Mouse (Mus musculus) bone marrow, adult 2 months (tissue): Measurements from ENCODE around the gene Gulp1. TPM values are rescaled to one million over a fixed set of nuclear protein-coding genes. Genes with fewer than 3 reads are reported as not detected.

Source experiments
- H3K27ac ChIP-seq: fragments of 200-500 bp; 2 replicates; pipeline ENCODE4 v1.5.1; 2012; ENCODE audit warnings: low read depth, mild to moderate bottlenecking, control low read depth, inconsistent platforms, low read length; ENCODE audit not compliant: control insufficient read depth, poor library complexity, insufficient read depth
- H3K4me1 ChIP-seq: fragments of 200-500 bp; 2 replicates; pipeline ENCODE4 v1.6.1; 2011; ENCODE audit warnings: low read length; ENCODE audit not compliant: control insufficient read depth, insufficient read depth
- H3K4me3 ChIP-seq: fragments of 200-500 bp; replicated peaks from 2 replicates; pipeline ENCODE3; 2011; ENCODE audit warnings: mild to moderate bottlenecking, low read depth, low read length, control low read depth; ENCODE audit not compliant: control insufficient read depth
- CTCF ChIP-seq: fragments of 200-500 bp; IDR thresholded peaks from 2 replicates; pipeline ENCODE4 v1.5.1; 2011; ENCODE audit warnings: low read length, control low read depth; ENCODE audit not compliant: control insufficient read depth, insufficient read depth
- POLR2A ChIP-seq: fragments of 200-500 bp; IDR thresholded peaks from 2 replicates; pipeline ENCODE4 v1.6.1; 2011; ENCODE audit warnings: low read depth, mild to moderate bottlenecking, control low read depth, low read length, borderline replicate concordance; ENCODE audit not compliant: control insufficient read depth
- WGBS: fragments of 180-500 bp; shearing (Covaris S2); methylation state at CpG from one replicate; pipeline ENCODE4 v1.1.7; 2018; 5-methylcytosine and 5-hydroxymethylcytosine counted together
- polyA plus RNA-seq: library from polyadenylated mRNA; stranded (reverse); fragments of >200 nt; gene quantifications from 2 replicates; pipeline ENCODE4 v1.2.4, GENCODE M21; 2011; ENCODE audit warnings: low replicate concordance; ENCODE audit not compliant: missing spikeins, insufficient read depth, insufficient read length

The Gulp1 gene
- polyA plus RNA-seq, 1 experiment: 0.65 TPM

DNA sequence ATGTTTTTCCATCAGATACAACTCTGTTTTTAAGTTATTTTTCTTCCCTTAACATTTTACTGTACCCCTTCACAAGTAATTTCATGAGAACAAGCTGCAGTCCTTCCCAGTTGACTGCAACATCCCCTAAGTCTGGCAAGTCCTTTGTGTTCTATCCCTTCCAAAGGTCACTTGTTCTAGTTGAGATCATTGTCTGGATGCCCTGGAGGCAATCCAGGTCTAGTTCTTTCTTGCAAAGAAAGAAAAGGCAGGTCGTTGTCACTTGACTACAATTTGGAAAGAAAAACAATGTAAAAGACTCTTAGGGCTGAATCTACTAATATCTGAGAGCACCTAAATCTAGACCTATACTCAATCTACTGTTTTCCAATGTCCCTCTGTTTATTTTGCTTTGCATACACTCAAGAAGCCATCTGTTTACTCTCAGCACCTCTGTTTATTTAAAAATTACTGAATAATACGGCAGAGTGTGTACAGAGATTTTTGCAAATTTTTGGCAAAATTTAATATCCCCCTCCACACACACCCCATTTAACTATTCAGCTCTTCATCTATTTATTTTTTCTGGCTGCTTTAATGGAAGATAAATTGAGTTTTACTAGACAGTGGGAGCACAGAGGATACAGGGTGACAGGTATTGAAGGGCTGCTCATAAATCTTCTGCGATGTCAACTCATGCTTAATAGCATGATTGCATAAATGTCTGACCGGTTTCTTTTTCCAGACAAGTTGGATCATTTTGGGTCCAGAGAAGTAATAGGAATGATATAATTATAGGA lies 252.5 kb downstream of the Gulp1 start:
- Histone ChIP-seq H3K27ac (no peak overlapping the region), H3K4me1 (no peaks in the 10 kb centered on the region), H3K4me3 (no peak overlapping the region)
- 81% methylated on average over 4 of the region's 4 CpGs for WGBS
- no peak for TF ChIP-seq POLR2A
- TF ChIP-seq CTCF: no peak

GRCm38 (mm10) chr1:44806368-44806767 lies 255.1 kb downstream of the Gulp1 start:
- Histone ChIP-seq H3K4me3 (no peak overlapping the region), H3K27ac (no peak overlapping the region), H3K4me1 (no peaks in the 10 kb centered on the region)
- TF ChIP-seq CTCF (no peak), POLR2A (no peak)

GRCm38 (mm10) chr1:44810336-44810735 lies 259.0 kb downstream of the Gulp1 start:
- TF ChIP-seq POLR2A (no peak), CTCF (no peak)
- Histone ChIP-seq H3K4me1 (no peaks in the 10 kb centered on the region), H3K27ac (no peak overlapping the region), H3K4me3 (no peak overlapping the region)
- WGBS: 82% methylated on average over 2 of the region's 2 CpGs

- Histone ChIP-seq H3K4me3 (no peak overlapping the region), H3K4me1 (no peaks in the 10 kb centered on the region), H3K27ac (no peak overlapping the region)
- TF ChIP-seq POLR2A: no peak
- no peak for TF ChIP-seq CTCF
- WGBS: 76% methylated on average over 4 of the region's 4 CpGs
Measured at GRCm38 (mm10) chr1:44833934-44834333, 282.6 kb downstream of the Gulp1 start.
